ENCODE assay signal across 8 mouse cellular contexts in the genomic region with DNA sequence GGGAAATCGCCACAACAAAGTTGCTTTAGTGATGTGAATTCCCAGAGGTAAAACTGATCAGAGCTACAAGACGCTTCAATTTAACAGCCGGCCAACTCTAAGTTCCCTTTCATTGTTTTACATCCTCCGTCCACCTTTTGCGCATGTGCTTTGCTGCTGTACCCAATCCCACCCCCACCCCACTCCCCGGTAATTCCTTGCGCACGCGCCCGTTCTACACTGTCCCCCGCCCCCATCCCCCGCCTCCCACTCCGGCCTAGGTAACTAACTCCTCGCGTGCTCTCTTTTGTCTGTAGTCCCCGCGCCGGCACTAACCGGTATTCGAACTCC. TPM values are rescaled to one million over a fixed set of nuclear protein-coding genes. Genes with fewer than 3 reads are reported as not detected.
DNase-seq lines count a peak whose midpoint lies in the region; ATAC-seq and TF ChIP-seq lines count a peak whose summit lies in the region.

No protein-coding gene starts in this region.

- H3K4me3 ChIP-seq in lung, adult 2 months (replicated peaks; ENCODE audit: extremely low read depth, low read depth, low read length), result peak overlapping the region; percentile 58
- H3K4me3 ChIP-seq in embryonic facial prominence, embryonic 13.5 days, result peak overlapping the region; percentile 52
- peak overlapping the region; percentile 60 for H3K4me3 ChIP-seq in limb, embryonic 12.5 days (replicated peaks)
- H3K4me3 ChIP-seq in neural tube, embryonic 14.5 days (ENCODE audit: low read depth, low read length), result peak overlapping the region; percentile 56

- H3K4me1 ChIP-seq in lung, adult 2 months (ENCODE audit: control insufficient read depth, insufficient read depth, low read length), result peaks cover 3% of the 10 kb centered on the region; the same call in 1 of the 2 replicates
- H3K4me1 ChIP-seq in embryonic facial prominence, embryonic 13.5 days, result peaks cover 43% of the 10 kb centered on the region
- H3K4me1 ChIP-seq in limb, embryonic 12.5 days (replicated peaks), result peaks cover 42% of the 10 kb centered on the region
- peaks cover 23% of the 10 kb centered on the region for H3K4me1 ChIP-seq in neural tube, embryonic 14.5 days (ENCODE audit: control insufficient read depth, insufficient read depth, low read length)

- no peaks in the 10 kb centered on the region for H3K27me3 ChIP-seq in embryonic facial prominence, embryonic 13.5 days
- H3K27me3 ChIP-seq in limb, embryonic 12.5 days, result no peaks in the 10 kb centered on the region
- no peaks in the 10 kb centered on the region for H3K27me3 ChIP-seq in neural tube, embryonic 14.5 days (ENCODE audit: control insufficient read depth, insufficient read depth, low read length)

- no peaks in the 10 kb centered on the region for H3K9me3 ChIP-seq in embryonic facial prominence, embryonic 13.5 days
- no peaks in the 10 kb centered on the region for H3K9me3 ChIP-seq in limb, embryonic 12.5 days
- H3K9me3 ChIP-seq in neural tube, embryonic 14.5 days (ENCODE audit: control insufficient read depth, low read length), result no peaks in the 10 kb centered on the region

- H3K9ac ChIP-seq in embryonic facial prominence, embryonic 13.5 days, result peak overlapping the region; percentile 72
- H3K9ac ChIP-seq in limb, embryonic 12.5 days (replicated peaks), result peak overlapping the region; percentile 66
- peak overlapping the region; percentile 28; the same call in 1 of the 2 replicates for H3K9ac ChIP-seq in neural tube, embryonic 14.5 days (replicated peaks; ENCODE audit: low read depth, low read length)

- peak; percentile 54; the same call in 1 of the 2 replicates for ATAC-seq in embryonic facial prominence, embryonic 13.5 days (ENCODE audit: insufficient number of reproducible peaks, insufficient read depth, low FRiP score, low TSS enrichment, low read depth)
- ATAC-seq in limb, embryonic 12.5 days (ENCODE audit: insufficient number of reproducible peaks, insufficient read depth, low FRiP score, low TSS enrichment, low read depth), result peak; percentile 53
- peak; percentile 57 for ATAC-seq in neural tube, embryonic 14.5 days (ENCODE audit: low read depth)

- peak overlapping the region; percentile 89 for H3K4me2 ChIP-seq in embryonic facial prominence, embryonic 13.5 days
- H3K4me2 ChIP-seq in limb, embryonic 12.5 days, result peak overlapping the region; percentile 80
- H3K4me2 ChIP-seq in neural tube, embryonic 14.5 days (ENCODE audit: low read depth, low read length), result peak overlapping the region; percentile 71

- peaks cover 26% of the 10 kb centered on the region for H3K36me3 ChIP-seq in embryonic facial prominence, embryonic 13.5 days
- peaks cover 39% of the 10 kb centered on the region for H3K36me3 ChIP-seq in limb, embryonic 12.5 days
- peaks cover 10% of the 10 kb centered on the region; the same call in 1 of the 2 replicates for H3K36me3 ChIP-seq in neural tube, embryonic 14.5 days (ENCODE audit: control insufficient read depth, insufficient read depth, low read length)

- peak overlapping the region; percentile 86 for H3K27ac ChIP-seq in embryonic facial prominence, embryonic 13.5 days
- peak overlapping the region; percentile 97 for H3K27ac ChIP-seq in limb, embryonic 12.5 days
- H3K27ac ChIP-seq in neural tube, embryonic 14.5 days (ENCODE audit: low read depth, low read length), result peak overlapping the region; percentile 52; the same call in 1 of the 2 replicates

- no peak for TF ChIP-seq POLR2A in lung, adult 2 months (IDR thresholded peaks at IDR 0.05; ENCODE audit: borderline replicate concordance, extremely low read depth, low read depth, low read length)

- no peak for DNase-seq in lung, adult 2 months
- no peak for DNase-seq in lung, postnatal 14 days
- DNase-seq in adipocyte (ENCODE audit: low spot score), result no peak
- no peak for DNase-seq in retina, postnatal 1 day
- no peak for DNase-seq in frontal cortex, postnatal 25 days (ENCODE audit: low spot score in 2 of 2)

- no peak for TF ChIP-seq CTCF in lung, adult 2 months (IDR thresholded peaks at IDR 0.05; ENCODE audit: insufficient read depth, low read length)

- WGBS in lung, adult 2 months, result 1% methylated on average over 20 of the region's 20 CpGs
- under 1% methylated on average over 20 of the region's 20 CpGs for WGBS in embryonic facial prominence, embryonic 13.5 days
- WGBS in limb, embryonic 12.5 days, result 0% methylated on average over 20 of the region's 20 CpGs
- under 1% methylated on average over 20 of the region's 20 CpGs for WGBS in neural tube, embryonic 14.5 days

RNA-seq across cellular contexts. Expression of a gene that starts 0.4 kb away (rescaled TPM):
- polyA plus RNA-seq in lung, adult 2 months (2012; rRNA removed), result 6.7 and 11.7 TPM in 2 replicates
- polyA plus RNA-seq in embryonic facial prominence, embryonic 13.5 days (2015; fragmentation: Nextera tagmentation; extraction: Ambion mirVana), result 513 and 525 TPM in 2 replicates
- 585 and 619 TPM in 2 replicates for polyA plus RNA-seq in limb, embryonic 12.5 days (2016; fragmentation: Nextera tagmentation; extraction: Ambion mirVana)
- 72.0 and 85.4 TPM in 2 replicates for polyA plus RNA-seq in neural tube, embryonic 14.5 days (2014; fragmentation: Nextera tagmentation; extraction: Ambion mirVana)

RNA-seq across cellular contexts. Expression of a gene that starts 0.4 kb away (rescaled TPM):
- 69.8 and 84.6 TPM in 2 replicates for polyA plus RNA-seq in lung, adult 2 months (2012; rRNA removed)
- 91.4 and 93.3 TPM in 2 replicates for polyA plus RNA-seq in embryonic facial prominence, embryonic 13.5 days (2015; fragmentation: Nextera tagmentation; extraction: Ambion mirVana)
- polyA plus RNA-seq in limb, embryonic 12.5 days (2016; fragmentation: Nextera tagmentation; extraction: Ambion mirVana), result 84.4 and 90.9 TPM in 2 replicates
- 4.1 and 18.9 TPM in 2 replicates for polyA plus RNA-seq in neural tube, embryonic 14.5 days (2014; fragmentation: Nextera tagmentation; extraction: Ambion mirVana)

RNA-seq across cellular contexts. Expression of a gene that starts 6.1 kb away (rescaled TPM):
- 22.9 and 26.6 TPM in 2 replicates for polyA plus RNA-seq in lung, adult 2 months (2012; rRNA removed)
- polyA plus RNA-seq in embryonic facial prominence, embryonic 13.5 days (2015; fragmentation: Nextera tagmentation; extraction: Ambion mirVana), result 29.4 and 29.5 TPM in 2 replicates
- 25.0 and 26.4 TPM in 2 replicates for polyA plus RNA-seq in limb, embryonic 12.5 days (2016; fragmentation: Nextera tagmentation; extraction: Ambion mirVana)
- 29.5 and 30.8 TPM in 2 replicates for polyA plus RNA-seq in neural tube, embryonic 14.5 days (2014; fragmentation: Nextera tagmentation; extraction: Ambion mirVana)

RNA-seq across cellular contexts. Expression of a gene that starts 12.2 kb away (rescaled TPM):
- polyA plus RNA-seq in lung, adult 2 months (2012; rRNA removed), result 60.6 and 138 TPM in 2 replicates
- polyA plus RNA-seq in embryonic facial prominence, embryonic 13.5 days (2015; fragmentation: Nextera tagmentation; extraction: Ambion mirVana), result 47.8 and 50.5 TPM in 2 replicates
- polyA plus RNA-seq in limb, embryonic 12.5 days (2016; fragmentation: Nextera tagmentation; extraction: Ambion mirVana), result 62.4 and 64.0 TPM in 2 replicates
- 39.8 and 50.3 TPM in 2 replicates for polyA plus RNA-seq in neural tube, embryonic 14.5 days (2014; fragmentation: Nextera tagmentation; extraction: Ambion mirVana)

RNA-seq across cellular contexts. Expression of a gene that starts 15.2 kb away (rescaled TPM):
- 0.45 and 1.5 TPM in 2 replicates for polyA plus RNA-seq in lung, adult 2 months (2012; rRNA removed)
- polyA plus RNA-seq in embryonic facial prominence, embryonic 13.5 days (2015; fragmentation: Nextera tagmentation; extraction: Ambion mirVana), result not detected in 2 replicates
- polyA plus RNA-seq in limb, embryonic 12.5 days (2016; fragmentation: Nextera tagmentation; extraction: Ambion mirVana), result 1.0 TPM in 1 of 2 replicates, not detected in the other
- polyA plus RNA-seq in neural tube, embryonic 14.5 days (2014; fragmentation: Nextera tagmentation; extraction: Ambion mirVana), result 0.88 and 1.9 TPM in 2 replicates
